Mouse (Mus musculus) CH12.LX (cell line): Measurements from ENCODE around the gene Myo1h. TPM values are rescaled to one million over a fixed set of nuclear protein-coding genes. Genes with fewer than 3 reads are reported as not detected.

Experiments
- DNase-seq: peaks from one replicate; pipeline ENCODE4 v3.0.0-alpha.2; 2013; ENCODE audit errors: extremely low read depth
- H3K27ac ChIP-seq: 2 replicates; pipeline ENCODE4 v1.5.1; 2012; ENCODE audit warnings: low read depth, mild to moderate bottlenecking, control low read depth, moderate library complexity; ENCODE audit not compliant: insufficient read depth
- H3K27me3 ChIP-seq: replicated peaks from 2 replicates; pipeline ENCODE3; 2012; ENCODE audit warnings: inconsistent platforms
- H3K36me3 ChIP-seq, 2 experiments: replicated peaks in 1 of 2; 2 replicates each; pipeline versions ENCODE3 to v1.6.1; 2012; ENCODE audit warnings: inconsistent platforms in 1 of 2, low read length in 1 of 2, mild to moderate bottlenecking in 1 of 2, mixed read lengths in 1 of 2, moderate library complexity in 1 of 2; ENCODE audit not compliant: control insufficient read depth in 1 of 2, insufficient read depth in 1 of 2
- H3K4me1 ChIP-seq, 2 experiments: 2 replicates each; pipeline ENCODE4 v1.6.1; 2012; ENCODE audit warnings: inconsistent platforms in 1 of 2, moderate library complexity in 1 of 2; ENCODE audit not compliant: insufficient read depth in 2 of 2, control insufficient read depth in 1 of 2
- H3K4me2 ChIP-seq: 2 replicates; pipeline ENCODE4 v1.6.1; 2012; ENCODE audit warnings: low read depth, mild to moderate bottlenecking, control low read depth; ENCODE audit not compliant: poor library complexity, insufficient read depth, severe bottlenecking
- H3K4me3 ChIP-seq, 3 experiments: fragments of 150-350 bp in 1 of 3; sonication (generic) in 1 of 3; replicated peaks in 1 of 3; 2 replicates each; pipeline versions ENCODE3 to v1.5.1; 2011 to 2012; ENCODE audit warnings: low read depth in 2 of 3, low read length in 2 of 3, mild to moderate bottlenecking in 2 of 3, moderate library complexity in 2 of 3, control low read depth in 1 of 3, improper control_type of control experiment in 1 of 3, inconsistent platforms in 1 of 3, mixed read lengths in 1 of 3; ENCODE audit not compliant: poor library complexity in 1 of 3
- H3K79me2 ChIP-seq: replicated peaks from 2 replicates; pipeline ENCODE4 v1.6.1; 2012; ENCODE audit warnings: mild to moderate bottlenecking, moderate library complexity; ENCODE audit not compliant: control insufficient read depth, poor library complexity, insufficient read depth, severe bottlenecking; ENCODE audit errors: extremely low read depth
- H3K9ac ChIP-seq: 2 replicates; pipeline ENCODE4 v1.6.1; 2012; ENCODE audit warnings: low read depth, mild to moderate bottlenecking, control low read depth, moderate library complexity; ENCODE audit not compliant: insufficient read depth
- H3K9me3 ChIP-seq: replicated peaks from 2 replicates; pipeline ENCODE3; 2012; ENCODE audit warnings: low read length, inconsistent platforms, mixed read lengths
- CHD1 ChIP-seq: IDR thresholded peaks from 2 replicates; pipeline ENCODE4 v1.6.1; 2012; ENCODE audit warnings: low read depth, low read length, improper control_type of control experiment, inconsistent platforms
- CHD2 ChIP-seq: IDR thresholded peaks from 2 replicates; pipeline ENCODE4 v1.6.1; 2011; ENCODE audit warnings: low read length, improper control_type of control experiment
- CTCF ChIP-seq, 2 experiments: IDR thresholded peaks in 1 of 2; conservative IDR thresholded peaks in 1 of 2; 2 replicates each; pipeline ENCODE4 v1.5.1; 2011 to 2012; ENCODE audit warnings: low read depth in 2 of 2, low read length in 2 of 2, improper control_type of control experiment in 1 of 2, inconsistent platforms in 1 of 2, mild to moderate bottlenecking in 1 of 2, moderate library complexity in 1 of 2
- E2F4 ChIP-seq: IDR thresholded peaks from 2 replicates; pipeline ENCODE4 v1.6.1; 2011; ENCODE audit warnings: low read depth, low read length, improper control_type of control experiment; ENCODE audit not compliant: insufficient replicate concordance
- ELF1 ChIP-seq: IDR thresholded peaks from 2 replicates; pipeline ENCODE4 v1.6.1; 2014; ENCODE audit warnings: low read depth, mild to moderate bottlenecking, inconsistent platforms, low read length, improper control_type of control experiment
- GABPA ChIP-seq: IDR thresholded peaks from 2 replicates; pipeline ENCODE4 v1.6.1; 2012; ENCODE audit warnings: low read depth, low read length, improper control_type of control experiment, inconsistent platforms; ENCODE audit not compliant: insufficient replicate concordance
- HCFC1 ChIP-seq: IDR thresholded peaks from 2 replicates; pipeline ENCODE4 v1.6.1; 2012; ENCODE audit warnings: low read depth, mild to moderate bottlenecking, inconsistent platforms, low read length, improper control_type of control experiment
- IRF4 ChIP-seq: IDR thresholded peaks from 2 replicates; pipeline ENCODE4 v1.6.1; 2014; ENCODE audit warnings: low read depth, mild to moderate bottlenecking, inconsistent platforms, low read length, improper control_type of control experiment
- JUND ChIP-seq: conservative IDR thresholded peaks from 2 replicates; pipeline ENCODE4 v1.6.1; 2011; ENCODE audit warnings: low read depth, low read length, improper control_type of control experiment
- MAFK ChIP-seq: IDR thresholded peaks from 2 replicates; pipeline ENCODE4 v1.6.1; 2011; ENCODE audit warnings: low read length, improper control_type of control experiment; ENCODE audit not compliant: insufficient replicate concordance
- MEF2A ChIP-seq: IDR thresholded peaks from 2 replicates; pipeline ENCODE4 v1.6.1; 2014; ENCODE audit warnings: low read depth, mild to moderate bottlenecking, inconsistent platforms, low read length, improper control_type of control experiment, borderline replicate concordance
- MYC ChIP-seq: IDR thresholded peaks from 2 replicates; pipeline ENCODE4 v1.6.1; 2011; ENCODE audit warnings: low read depth, mild to moderate bottlenecking, improper control_type of control experiment, low read length
- NELFE ChIP-seq: IDR thresholded peaks from 2 replicates; pipeline ENCODE4 v1.6.1; 2011; ENCODE audit warnings: low read depth, low read length, improper control_type of control experiment
- NRF1 ChIP-seq: IDR thresholded peaks from 2 replicates; pipeline ENCODE4 v1.6.1; 2014; ENCODE audit warnings: low read depth, mild to moderate bottlenecking, inconsistent platforms, low read length, improper control_type of control experiment, moderate library complexity
- PAX5 ChIP-seq: IDR thresholded peaks from 2 replicates; pipeline ENCODE4 v1.6.1; 2012; ENCODE audit warnings: low read length, inconsistent platforms, mixed read lengths
- RAD21 ChIP-seq: IDR thresholded peaks from 2 replicates; pipeline ENCODE4 v1.6.1; 2011; ENCODE audit warnings: low read depth, mild to moderate bottlenecking, low read length, improper control_type of control experiment, moderate library complexity
- SIN3A ChIP-seq: IDR thresholded peaks from 2 replicates; pipeline ENCODE4 v1.6.1; 2012; ENCODE audit warnings: low read length, improper control_type of control experiment, inconsistent platforms
- SMC3 ChIP-seq: IDR thresholded peaks from 2 replicates; pipeline ENCODE4 v1.6.1; 2011; ENCODE audit warnings: low read depth, low read length, improper control_type of control experiment
- TBP ChIP-seq: conservative IDR thresholded peaks from 2 replicates; pipeline ENCODE4 v1.6.1; 2011; ENCODE audit warnings: low read depth, low read length, improper control_type of control experiment
- TCF12 ChIP-seq: IDR thresholded peaks from 2 replicates; pipeline ENCODE4 v1.6.1; 2014; ENCODE audit warnings: low read depth, mild to moderate bottlenecking, inconsistent platforms, low read length, improper control_type of control experiment
- USF1 ChIP-seq: IDR thresholded peaks from 2 replicates; pipeline ENCODE4 v1.6.1; 2014; ENCODE audit warnings: low read depth, mild to moderate bottlenecking, inconsistent platforms, low read length, improper control_type of control experiment
- ZC3H11A ChIP-seq: IDR thresholded peaks from 2 replicates; pipeline ENCODE4 v1.6.1; 2012; ENCODE audit warnings: low read depth, mild to moderate bottlenecking, inconsistent platforms, low read length, improper control_type of control experiment
- ZMIZ1 ChIP-seq: IDR thresholded peaks from 2 replicates; pipeline ENCODE4 v1.6.1; 2012; ENCODE audit warnings: low read depth, mild to moderate bottlenecking, inconsistent platforms, low read length, improper control_type of control experiment
- ZNF384 ChIP-seq: IDR thresholded peaks from 2 replicates; pipeline ENCODE4 v1.6.1; 2012; ENCODE audit warnings: low read depth, low read length, improper control_type of control experiment, inconsistent platforms
- dilution Hi-C: fragments of 300-500 bp; cut with MboI; formaldehyde crosslinking; loops from 2 replicates; pipeline ENCODE4 v1.14.3; 2020; ENCODE audit warnings: low sequenced_read_pairs; ENCODE audit not compliant: extremely low pct_unique_long_range_greater_than_20kb, extremely low pct_ligation_motif_present
- in situ Hi-C: fragments of 300-500 bp; cut with MboI; formaldehyde crosslinking; loops from 3 replicates; pipeline ENCODE4 v1.14.3; 2019; ENCODE audit warnings: low sequenced_read_pairs, low pct_ligation_motif_present, low pct_unique_long_range_greater_than_20kb, mixed read lengths
- polyA plus RNA-seq: library from polyadenylated mRNA; unstranded; fragments of >175 nt; gene quantifications from 2 replicates; pipeline ENCODE4 v1.2.1, GENCODE M21; 2012; ENCODE audit warnings: low read depth; ENCODE audit not compliant: insufficient read length
- total RNA-seq, 2 experiments: library from RNA; depleted of rRNA; stranded (reverse); fragments of 300-350 nt in 1 of 2; fragments of >200 nt in 1 of 2; gene quantifications; 2 replicates each; pipeline ENCODE4 v1.2.3; 2012 to 2014

Gene Myo1h
- total RNA-seq (2012; rRNA removed) (3.9 and 4.4 TPM in 2 replicates), total RNA-seq (2014; rRNA removed) (1.1 and 1.3 TPM in 2 replicates), polyA plus RNA-seq (1.8 and 2.6 TPM in 2 replicates)

DNA sequence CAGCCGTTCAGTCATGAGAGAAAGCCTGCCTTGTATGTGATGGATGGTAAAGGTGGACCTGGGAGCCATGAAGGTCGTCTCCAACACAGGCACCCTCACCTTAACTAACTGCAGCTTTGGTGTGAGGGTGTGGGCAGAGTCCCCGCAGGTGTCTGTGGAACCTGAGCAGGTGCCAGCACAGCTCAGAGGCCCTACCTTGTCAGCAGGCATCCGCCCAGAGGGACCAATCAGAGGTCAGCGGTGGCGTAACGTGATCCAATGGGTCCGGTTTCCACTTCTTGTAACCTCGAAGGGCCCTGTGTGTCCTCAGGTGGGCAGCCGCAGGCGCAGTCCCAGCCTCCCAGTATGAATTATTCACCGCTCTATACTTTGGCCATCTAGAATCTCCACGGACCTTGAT is at the start of gene Myo1h:
Gene Myo1h (plus strand): TSS at position 293 of the 400 bp plus-strand sequence.
- H3K36me3 ChIP-seq, result no peaks in the 10 kb centered on the region
- no peak within 1 kb of the TSS for H3K4me2 ChIP-seq
- in situ Hi-C loops, result no loop called here
- H3K27ac ChIP-seq, result no peak within 1 kb of the TSS
- H3K27me3 ChIP-seq, result no peaks in the 10 kb centered on the region
- H3K9ac ChIP-seq, result no peak within 1 kb of the TSS
- no peaks in the 10 kb centered on the region for H3K9me3 ChIP-seq
- no peak for DNase-seq
- TF ChIP-seq PAX5, result no peak
- H3K4me3 ChIP-seq, result no peak within 1 kb of the TSS
- dilution Hi-C loops, result no loop called here
- H3K79me2 ChIP-seq, result no peaks in the 10 kb centered on the region
- H3K4me1 ChIP-seq, result peaks cover 0 to 17% of the 10 kb centered on the region in 2 experiments; a peak in 2 of 4 replicates

GRCm38 (mm10) chr5:114239737-114240136 is 49.2 kb upstream of the Myo1h start:
- no peak overlapping the region for H3K4me2 ChIP-seq
- in situ Hi-C loops, result no loop called here
- dilution Hi-C loops, result no loop called here

GRCm38 (mm10) chr5:114246465-114246864 is 42.5 kb upstream of the Myo1h start:
- Histone ChIP-seq H3K4me2 (no peak overlapping the region), H3K9me3 (no peaks in the 10 kb centered on the region), H3K36me3 (peaks cover 0 to 29% of the 10 kb centered on the region in 2 experiments), H3K4me3 (no peak overlapping the region), H3K9ac (no peak overlapping the region), H3K27ac (no peak overlapping the region), H3K27me3 (no peaks in the 10 kb centered on the region), H3K4me1 (peaks cover 6 to 26% of the 10 kb centered on the region in 2 experiments), H3K79me2 (no peaks in the 10 kb centered on the region)
- DNase-seq, result peak; percentile 54
- TF ChIP-seq MYC, result no peak
- no peak for TF ChIP-seq HCFC1
- no peak for TF ChIP-seq JUND
- 0 out of 2 replicates have a peak, but pooled peaks have one; percentile 19 for TF ChIP-seq IRF4
- TF ChIP-seq CHD1, result no peak
- TF ChIP-seq E2F4, result no peak
- TF ChIP-seq CTCF (conservative IDR thresholded peaks at IDR 0.05 in 1 of 2, IDR thresholded peaks at IDR 0.05 in 1 of 2; ENCODE audit: low read depth in 2 of 2, low read length in 2 of 2), result peak in 1 of 2 experiments; percentile 32; a peak in 2 of 4 replicates
- TF ChIP-seq ELF1, result no peak
- no peak for TF ChIP-seq GABPA
- TF ChIP-seq TCF12, result no peak
- TF ChIP-seq ZMIZ1, result no peak
- no peak for TF ChIP-seq ZC3H11A
- in situ Hi-C loops, result no loop called here
- dilution Hi-C loops, result no loop called here

More at GRCm38 (mm10) chr5:114239737-114240136, 49.2 kb upstream of the Myo1h start:
- no peak for TF ChIP-seq ZMIZ1
- TF ChIP-seq JUND, result no peak
- no peak for TF ChIP-seq CTCF (conservative IDR thresholded peaks at IDR 0.05 in 1 of 2, IDR thresholded peaks at IDR 0.05 in 1 of 2; ENCODE audit: low read depth in 2 of 2, low read length in 2 of 2)
- TF ChIP-seq TBP, result no peak
- TF ChIP-seq MEF2A, result no peak
- no peak for TF ChIP-seq USF1
- no peak for TF ChIP-seq ZC3H11A
- TF ChIP-seq ELF1, result no peak
- no peak for TF ChIP-seq NELFE
- TF ChIP-seq NRF1, result no peak
- no peak for TF ChIP-seq SIN3A
- no peak for TF ChIP-seq MAFK
- no peak for TF ChIP-seq RAD21
- no peak for TF ChIP-seq ZNF384
- no peak for TF ChIP-seq SMC3
- no peak for TF ChIP-seq CHD2
- H3K4me1 ChIP-seq, result no peaks in the 10 kb centered on the region
- H3K9ac ChIP-seq, result no peak overlapping the region
- H3K9me3 ChIP-seq, result no peaks in the 10 kb centered on the region
- H3K4me3 ChIP-seq, result no peak overlapping the region
- DNase-seq, result no peak
- no peaks in the 10 kb centered on the region for H3K27me3 ChIP-seq
- no peaks in the 10 kb centered on the region for H3K79me2 ChIP-seq
- H3K36me3 ChIP-seq, result peaks cover 0 to 6% of the 10 kb centered on the region in 2 experiments
- H3K27ac ChIP-seq, result no peak overlapping the region
